Mouse (Mus musculus): ENCODE results near the gene Msi1.

DNA sequence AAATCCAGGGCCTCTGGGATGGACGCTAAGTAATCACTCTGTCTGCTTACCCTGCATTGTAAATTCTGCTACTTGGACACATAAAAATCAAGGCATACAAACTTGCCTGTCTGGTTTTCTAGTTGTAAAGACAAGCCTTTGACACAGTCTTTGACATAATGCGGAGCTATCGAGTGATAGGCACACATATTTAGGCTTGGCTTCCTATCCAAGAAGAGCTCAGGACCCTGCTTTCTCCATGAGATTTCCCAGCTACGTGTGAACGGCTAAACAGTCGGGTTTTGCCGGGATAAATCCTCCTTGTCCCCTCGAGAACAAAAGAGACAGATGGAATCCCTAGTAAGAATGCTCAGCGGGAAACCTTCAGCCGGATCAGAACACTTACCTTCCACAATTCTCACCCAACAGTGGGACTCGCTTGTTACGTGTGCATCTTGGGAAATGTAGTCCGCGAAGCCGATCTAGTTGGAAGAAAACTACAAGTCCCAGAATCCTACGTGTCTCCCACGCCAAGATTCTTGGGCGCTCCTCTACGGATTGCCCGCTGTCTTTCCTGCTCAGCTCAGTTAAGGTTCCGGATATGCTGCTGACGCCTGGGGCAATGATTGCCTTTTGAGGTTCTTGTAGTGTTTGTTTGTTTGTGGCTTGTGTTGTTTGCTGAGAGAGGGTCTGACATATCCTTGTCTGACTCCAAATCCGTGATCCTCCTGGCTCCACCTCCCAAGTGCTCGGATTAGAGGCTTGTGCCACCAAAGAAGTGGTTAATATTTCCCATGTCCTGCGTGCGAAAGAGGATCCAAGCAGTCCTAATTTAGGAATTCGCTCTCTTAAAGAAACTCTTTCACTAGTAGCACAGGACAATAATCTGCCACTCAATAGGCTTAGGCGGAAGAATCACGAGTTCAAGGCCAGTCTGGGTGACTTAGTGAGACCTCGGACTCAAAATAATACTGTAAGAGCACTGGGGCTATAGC, 54.8 kb downstream of the Msi1 start, which contains the start of gene Sirt4:
- TF ChIP-seq GATA1 (IDR thresholded peaks at IDR 0.05; ENCODE audit: low read length): no peak
- TF ChIP-seq TAL1 (IDR thresholded peaks at IDR 0.05; ENCODE audit: low read length): no peak
